Mouse (Mus musculus) thymus, postnatal 36 days (tissue): Measurements from ENCODE around the gene Tmem213.

Experiments used
- DNase-seq, 2 experiments: peaks; one replicate each; pipeline ENCODE4 v3.0.0; 2022; ENCODE audit warnings: mixed read lengths in 2 of 2

Gene Tmem213

DNA sequence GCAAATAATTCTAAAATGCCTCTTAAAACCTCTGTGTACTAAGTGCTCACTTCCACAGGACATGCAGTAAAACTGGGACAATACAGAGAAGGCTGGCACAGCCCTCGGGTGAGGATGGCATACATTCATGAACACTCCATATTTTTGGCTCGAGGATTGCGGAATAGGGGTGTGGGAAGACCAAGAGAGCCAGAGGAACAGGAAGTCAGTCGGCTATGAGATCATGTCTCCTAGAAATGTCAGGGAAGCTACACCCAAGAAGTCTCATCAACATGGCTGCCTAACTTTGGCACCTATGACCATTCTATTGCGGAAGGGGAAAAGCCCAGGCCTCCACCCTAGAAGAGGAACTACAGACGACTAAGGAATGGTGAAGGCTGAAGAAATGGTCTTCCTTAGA, 9.3 kb downstream of the Tmem213 start:
- DNase-seq = no peak

DNA sequence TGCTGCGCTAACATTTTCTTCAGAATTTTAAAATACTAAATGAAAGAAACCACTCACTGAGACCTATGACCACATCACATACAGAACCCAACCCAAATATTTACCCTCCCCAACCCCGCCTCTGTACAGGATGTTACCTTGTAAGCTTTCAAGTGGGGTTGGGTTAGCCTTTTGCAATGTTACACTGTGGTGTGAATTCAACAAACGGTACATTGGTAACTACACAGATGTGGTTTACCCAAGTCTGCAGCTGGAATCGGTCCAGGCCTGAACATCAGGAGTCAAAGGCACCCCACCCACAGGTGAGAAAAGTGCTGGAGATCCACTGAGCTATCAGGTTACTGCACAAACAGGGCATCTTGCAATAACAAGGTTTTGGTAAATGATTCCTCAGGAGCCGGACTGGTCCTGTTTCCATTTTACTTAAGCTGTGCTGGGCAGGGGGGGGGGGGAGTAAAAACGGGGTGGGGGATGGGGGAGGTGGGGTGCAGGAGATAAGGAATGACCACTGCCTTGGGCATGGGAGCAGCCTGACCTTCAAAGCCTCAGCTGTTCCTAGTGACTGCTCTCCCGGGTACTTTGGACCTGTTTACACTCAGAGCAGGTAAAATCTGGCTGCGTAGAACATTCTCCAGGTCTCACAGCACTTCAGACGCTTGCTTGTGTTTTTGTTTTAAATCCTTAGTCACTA, 11.8 kb downstream of the Tmem213 start:
- DNase-seq = peak; percentile 11 to 24

DNA sequence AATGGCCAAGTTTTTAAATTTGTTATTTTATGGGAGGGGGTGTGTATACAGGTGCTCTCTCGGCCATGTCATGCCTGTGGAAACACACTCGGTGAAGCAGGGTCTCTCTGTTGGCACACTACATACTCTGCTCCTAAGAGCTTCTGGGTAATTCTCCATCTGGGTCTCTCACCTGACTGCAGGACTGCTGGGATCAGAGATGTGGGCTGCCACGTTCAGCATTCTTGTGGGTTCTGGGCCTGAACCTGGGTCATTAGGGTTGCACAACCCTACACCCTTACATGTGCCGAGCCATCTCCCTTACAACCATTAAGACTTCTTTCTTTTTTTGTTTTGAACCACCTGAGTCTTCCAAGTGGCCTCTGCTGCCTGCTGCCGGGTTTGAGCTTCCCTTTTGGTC, 12.8 kb downstream of the Tmem213 start:
- DNase-seq = no peak

DNA sequence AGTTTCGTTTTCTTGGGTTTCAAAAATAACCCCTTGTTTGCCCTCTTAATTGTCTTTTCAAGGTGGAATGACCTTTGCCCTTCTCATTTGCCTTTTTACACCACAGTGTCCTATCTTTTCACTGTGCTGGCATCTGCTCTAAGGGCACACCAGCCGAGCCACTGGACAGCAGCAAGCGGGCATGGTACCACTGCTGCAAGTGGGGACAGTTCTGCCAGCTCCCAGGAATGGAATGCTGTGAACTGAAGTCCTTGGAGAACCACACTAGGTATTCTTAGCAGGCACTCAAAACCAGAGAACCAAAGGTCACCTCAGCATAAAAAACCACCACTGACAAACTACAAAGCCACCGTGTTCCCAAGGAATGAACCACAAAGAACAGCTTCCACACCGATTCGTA, 13.7 kb downstream of the Tmem213 start:
- DNase-seq = no peak

DNA sequence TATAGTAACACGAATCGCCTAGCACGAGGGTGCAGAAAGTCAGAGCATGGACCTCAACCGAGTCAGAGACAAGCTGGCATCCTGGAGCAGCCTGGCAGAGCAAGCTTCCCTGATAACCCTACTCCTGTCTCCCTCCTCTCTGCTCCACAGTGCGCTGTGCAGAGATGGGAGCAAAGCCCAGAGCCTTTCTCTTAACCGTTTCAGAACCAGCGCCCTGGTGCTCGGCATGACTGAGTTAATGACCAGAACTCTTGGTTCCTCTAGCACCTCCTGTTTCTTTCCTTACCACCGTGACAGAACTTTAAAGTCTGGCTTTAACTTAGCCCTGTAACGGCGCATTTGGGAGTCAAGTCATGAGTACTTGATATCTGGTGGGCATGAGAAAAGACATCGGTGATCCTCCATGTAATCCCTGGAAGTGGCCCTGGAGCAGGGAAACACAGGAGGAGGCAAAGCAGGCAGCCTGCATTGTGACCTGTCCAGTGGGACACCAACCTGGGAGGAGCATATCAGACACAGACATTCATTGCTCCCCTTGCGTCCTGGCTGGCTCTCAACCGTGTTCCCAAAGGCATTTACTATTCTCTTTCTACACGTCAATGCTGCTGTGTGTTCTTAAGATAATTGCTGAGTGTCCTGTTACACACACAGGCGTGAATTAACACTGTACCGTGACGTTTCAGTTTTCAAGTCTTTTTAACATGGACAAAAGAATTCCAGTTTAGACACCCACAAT, 14.6 kb downstream of the Tmem213 start:
- no peak for DNase-seq

DNA sequence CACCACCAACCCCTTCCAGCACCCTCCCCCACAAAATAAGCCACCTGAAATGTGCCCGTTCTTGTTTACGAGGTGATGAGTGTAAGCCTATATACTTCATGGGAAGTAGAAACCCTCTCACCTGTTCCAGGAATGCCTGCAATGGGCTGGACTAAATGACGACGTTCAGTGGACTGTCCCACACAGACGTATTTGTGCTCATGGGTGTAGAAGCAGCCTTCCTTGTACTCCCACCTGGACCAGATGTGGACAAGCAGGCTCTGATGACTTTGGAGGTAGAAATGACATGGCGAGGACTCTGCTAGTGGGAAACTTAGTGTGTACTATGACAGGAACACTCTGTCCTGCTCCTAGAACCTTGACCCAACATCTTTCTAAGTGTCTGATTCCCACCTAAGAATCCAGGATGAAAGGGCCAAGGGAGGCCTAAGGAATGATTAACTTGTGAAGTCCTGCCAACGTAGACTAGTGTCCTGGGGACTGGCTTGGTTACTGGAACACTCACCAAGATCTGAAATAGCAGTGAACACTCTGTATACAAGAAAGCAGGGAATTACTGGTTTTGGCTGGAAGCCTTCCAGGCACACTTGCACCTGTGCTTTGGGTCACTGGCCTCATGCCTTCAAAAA, 15.3 kb downstream of the Tmem213 start, which contains the start of gene Atp6v0a4:
TSS of gene Atp6v0a4 (minus strand) at position 380 of the 629 bp plus-strand sequence.
- DNase-seq = no peak

DNA sequence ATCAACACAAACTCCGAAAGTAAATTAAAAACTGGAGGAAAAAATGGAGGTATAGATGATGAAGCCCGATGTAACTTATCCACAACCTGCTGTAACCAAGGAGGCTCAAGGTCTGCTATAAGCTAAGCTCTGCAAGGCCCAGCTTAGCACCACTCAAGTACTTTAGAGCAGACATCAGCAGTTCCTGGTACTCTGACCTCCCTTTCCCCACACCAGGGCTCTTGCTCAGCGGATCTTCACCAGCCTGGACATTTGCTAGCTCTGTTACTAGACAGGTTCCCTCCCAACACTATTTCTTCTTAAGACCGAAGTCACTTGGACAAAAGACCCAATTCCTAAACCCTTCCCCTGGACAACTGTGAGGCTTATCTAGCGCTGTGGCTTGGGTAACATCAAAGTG, 15.8 kb downstream of the Tmem213 start:
- no peak for DNase-seq

DNA sequence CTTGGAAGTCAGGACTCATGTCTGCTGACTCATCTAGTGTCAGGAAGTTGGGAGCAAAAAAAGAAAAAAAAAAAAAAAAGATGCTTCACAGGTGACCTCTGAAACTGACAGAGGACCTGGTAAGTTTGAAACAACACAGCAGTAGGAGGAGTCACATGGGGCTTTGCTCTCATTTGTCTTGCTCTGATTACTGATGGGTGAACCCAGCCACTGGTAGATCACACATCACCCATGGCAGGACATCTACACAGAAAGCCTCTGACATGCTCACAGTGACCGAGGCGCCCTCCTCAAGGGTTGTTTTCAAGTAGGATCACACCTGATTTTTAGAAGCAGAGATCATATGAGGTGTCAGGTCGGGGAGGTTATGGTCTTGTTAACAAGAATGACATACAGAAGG, 16.4 kb downstream of the Tmem213 start:
- DNase-seq = no peak

DNA sequence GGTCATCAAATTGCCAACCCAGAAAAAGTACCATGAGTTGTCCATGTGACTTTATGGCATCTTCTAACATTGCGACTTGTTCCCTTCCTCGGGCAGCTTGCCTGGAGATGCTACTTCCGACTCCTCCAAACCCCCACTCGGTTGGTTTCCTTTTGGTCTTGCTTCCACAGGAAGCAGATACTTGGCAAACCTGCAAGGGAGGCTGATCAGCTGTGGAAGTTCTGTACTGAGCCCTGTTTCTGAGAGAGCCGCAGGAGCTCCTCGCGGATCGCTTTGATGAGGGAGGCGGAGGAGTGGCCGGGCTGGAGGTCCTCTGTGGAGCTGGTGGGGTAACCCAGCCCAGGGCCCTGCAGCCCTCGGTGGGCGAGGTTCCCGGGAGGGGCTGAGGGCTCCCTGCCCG, 19.1 kb downstream of the Tmem213 start:
- DNase-seq = no peak

DNA sequence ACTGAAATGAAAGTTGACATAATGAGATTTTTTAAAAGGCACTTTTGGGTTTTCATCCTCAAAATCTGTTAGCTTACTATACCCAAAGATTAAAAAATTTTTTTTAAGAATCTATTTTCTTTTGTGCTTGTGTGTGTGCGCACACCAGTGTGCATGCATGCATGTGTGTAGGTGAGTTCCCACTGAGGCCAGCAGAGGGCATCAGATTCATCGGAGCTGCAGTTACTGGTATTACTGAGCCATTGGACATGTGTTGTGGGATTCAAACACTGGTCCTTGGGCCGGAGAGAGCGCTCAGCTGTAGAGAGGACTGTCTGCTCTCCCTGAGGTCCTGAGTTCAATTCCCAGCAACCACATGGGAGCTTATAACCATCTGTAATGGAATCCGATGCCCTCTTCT, 20.8 kb downstream of the Tmem213 start:
- no peak for DNase-seq

DNA sequence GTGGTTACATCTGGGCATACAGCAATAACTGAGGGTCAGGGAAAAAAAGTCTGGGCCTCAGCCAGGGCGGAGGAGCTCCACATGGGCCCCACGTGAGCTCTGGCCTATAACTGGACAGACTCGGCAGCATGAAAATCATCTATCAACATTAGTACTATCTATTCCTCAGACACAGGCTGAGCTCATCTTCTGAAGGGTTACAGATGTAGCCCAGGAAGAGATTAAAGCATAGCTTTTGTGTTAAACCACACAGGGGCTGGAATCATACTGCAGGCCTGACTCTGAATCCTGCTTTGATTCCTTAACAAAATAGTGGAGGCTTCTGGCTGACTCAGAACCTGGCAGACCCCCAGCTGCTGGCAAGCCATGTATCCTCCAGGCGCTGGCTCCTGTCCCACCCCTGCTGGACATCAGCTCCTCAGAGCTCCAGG, 22.8 kb downstream of the Tmem213 start:
- DNase-seq = no peak

DNA sequence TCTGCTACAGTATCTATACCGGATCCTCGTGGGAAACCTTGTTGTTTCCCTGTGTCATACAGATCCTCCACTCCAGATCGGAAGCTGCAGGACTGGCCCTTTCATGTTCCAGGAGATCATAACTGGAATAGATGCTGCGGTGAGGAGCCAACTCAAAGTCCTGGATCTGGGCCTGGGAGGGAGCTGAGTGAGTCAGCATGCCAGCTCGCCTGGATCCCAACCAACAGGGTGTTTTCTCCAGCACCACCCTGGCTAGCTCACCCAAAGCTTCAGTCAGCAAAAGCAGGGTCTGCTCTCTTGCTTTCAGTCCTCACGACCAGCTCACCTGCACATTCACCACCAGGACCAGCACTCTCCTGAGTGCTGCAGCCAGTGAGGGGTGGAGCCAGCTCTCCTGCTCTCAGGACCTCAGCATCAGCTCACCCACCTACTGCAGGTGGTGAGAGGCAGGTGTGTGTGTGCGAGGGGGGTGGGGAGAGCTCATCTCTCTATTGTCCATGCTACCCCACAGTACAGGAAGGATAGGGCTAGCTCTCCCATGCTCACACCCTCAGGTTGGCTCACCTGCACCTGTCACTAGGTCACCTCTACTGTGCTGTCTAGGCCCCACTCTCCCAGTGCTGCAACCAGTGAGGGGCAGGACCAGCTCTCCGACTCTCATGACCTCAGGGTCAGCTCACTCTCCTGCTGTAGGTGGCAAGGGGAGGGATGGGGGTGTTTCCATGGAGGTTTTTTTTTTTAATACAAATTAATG, 25.9 kb downstream of the Tmem213 start:
- DNase-seq = no peak

DNA sequence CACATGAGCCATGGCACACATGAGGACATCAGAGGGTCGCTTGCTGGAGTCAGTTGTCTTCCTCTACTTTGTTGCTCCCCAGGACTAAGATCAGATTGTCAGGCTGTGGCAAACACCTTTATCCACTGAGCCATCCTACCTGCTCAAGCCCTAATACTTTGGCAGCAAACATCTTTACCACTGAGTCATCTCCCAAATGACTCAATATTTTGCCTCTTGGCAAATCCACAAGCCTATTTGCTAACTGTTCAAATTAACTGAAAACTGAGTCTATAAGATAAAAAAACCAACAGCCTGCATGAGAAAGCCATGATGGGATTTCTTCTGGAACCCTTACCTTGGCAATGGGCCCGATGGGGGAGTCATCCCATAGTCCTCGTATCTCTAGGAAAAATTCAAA, 30.0 kb downstream of the Tmem213 start:
- no peak for DNase-seq

DNA sequence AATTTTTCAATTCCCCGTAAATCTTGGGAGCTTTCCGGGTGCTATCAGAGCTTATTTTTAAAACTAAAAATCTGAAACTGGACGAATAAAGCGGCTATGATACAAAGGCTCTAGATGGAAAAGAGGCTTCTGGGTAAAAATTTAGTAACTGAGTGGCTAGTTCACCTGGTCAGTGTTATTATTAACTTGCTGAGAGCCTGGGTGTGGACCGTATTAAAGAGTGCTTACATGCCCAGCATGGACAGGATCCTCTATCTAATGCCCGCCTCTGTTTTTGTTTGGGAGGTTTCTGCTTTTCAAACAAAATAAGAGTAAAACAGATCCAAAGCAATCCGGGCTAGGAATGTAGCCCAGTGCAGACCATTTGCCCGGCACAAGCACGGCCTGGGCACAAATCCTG, 31.3 kb downstream of the Tmem213 start:
- no peak for DNase-seq

DNA sequence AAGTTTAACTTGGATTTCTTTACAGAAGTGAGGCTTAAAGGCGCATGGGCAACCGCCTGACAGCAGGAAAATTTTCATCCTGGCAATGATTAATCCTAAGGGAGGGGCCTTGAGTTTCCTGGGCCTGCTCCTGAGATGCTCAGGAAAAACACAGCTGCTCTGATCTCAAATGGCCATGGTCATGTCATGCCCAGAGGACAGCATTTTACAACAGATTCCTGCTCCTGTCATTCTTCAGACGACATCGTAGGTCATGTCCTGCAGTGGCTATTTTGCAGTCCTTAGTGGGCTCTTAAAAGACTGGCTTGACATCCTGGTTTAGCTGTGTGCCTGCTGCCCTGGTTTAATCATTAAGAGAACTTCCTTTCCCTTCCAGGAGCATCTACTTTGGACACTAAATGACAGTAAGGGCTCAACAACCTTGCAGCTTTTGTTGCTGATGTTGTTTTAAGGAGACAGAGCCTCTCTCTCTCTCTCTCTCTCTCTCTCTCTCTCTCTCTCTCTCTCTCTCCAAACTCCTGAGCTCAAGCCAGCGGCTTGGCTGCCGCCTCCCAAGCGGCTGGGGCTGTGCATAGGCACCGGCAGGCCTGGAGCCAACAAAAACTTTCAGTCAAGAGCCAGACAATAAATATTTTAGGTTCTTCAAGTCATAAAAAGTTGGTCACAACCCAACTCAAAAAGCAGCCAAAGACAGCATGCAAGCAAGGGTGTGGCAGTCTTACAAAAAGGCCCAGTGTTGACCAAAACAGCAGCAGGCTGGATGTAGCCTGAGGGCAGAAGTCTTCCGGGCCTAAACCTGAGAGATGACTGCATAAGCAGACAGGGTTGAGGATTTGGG, 35.3 kb downstream of the Tmem213 start:
- no peak for DNase-seq

DNA sequence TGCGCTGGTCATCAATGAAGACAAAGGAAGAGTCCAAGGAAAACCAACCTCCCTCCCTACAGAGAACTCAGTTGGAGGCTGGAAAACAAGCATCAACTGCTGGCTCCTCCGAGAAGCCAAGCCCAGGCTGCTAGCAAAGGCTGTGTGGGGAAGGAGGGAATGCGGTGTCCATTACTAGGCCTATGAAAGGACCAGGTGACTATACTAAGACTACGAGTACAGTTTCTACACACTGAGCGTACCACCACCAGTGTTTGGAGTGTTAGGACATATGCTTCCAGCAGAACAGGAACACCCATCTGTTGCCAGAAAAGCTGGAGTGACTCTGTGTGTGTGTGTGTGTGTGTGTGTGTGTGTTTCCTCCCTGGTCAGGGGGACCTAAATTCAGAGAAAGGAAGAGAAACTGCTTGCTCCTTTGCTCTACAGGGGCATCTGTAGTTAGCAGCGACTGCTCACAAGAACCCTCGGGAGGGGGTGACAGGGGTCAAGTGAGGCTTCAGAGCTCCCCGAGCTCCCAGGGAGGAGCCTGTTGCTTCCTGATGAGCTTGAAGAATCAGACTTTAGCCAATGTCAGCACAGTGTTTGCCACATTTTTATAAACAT, 36.5 kb downstream of the Tmem213 start:
- no peak for DNase-seq

DNA sequence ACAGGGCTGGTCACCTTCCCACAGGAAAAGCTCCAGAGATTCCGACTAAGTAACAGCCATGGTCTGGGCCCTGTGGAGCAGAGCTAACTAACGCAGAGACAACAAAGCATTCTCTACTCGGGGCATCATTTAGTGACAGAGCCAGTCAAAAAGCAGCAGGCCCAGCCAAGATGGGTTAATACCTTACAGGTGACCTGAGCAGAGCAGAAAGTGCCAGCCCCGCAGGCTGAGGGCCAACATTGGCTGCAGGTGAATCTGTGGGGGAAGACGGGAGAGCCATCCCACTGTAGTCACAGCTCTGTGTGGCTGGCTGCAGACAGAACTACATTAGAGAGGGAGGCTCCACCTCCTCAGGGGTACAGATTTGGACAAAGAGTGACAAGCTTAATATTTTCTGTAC, 38.2 kb downstream of the Tmem213 start:
- DNase-seq = no peak

DNA sequence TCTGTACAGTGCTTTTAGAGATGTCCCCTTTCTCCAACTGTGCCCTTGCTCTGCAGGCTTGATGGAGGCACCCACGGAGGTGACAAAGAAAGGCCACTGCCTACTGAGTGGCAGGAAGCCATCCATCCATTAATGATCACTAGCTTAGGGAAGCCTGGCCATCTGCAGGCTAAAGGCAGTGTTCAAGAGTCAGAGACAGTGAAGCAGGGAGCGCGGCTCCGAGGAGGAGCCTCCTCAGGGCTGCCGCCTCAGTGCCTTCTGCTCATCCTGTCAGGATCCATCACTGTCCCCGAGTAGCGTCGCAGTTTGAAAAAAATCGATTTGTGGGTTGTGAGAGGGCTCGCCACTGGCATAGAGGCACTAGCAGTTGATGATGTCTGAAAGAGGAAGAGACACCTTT, 39.6 kb downstream of the Tmem213 start:
- DNase-seq = no peak

DNA sequence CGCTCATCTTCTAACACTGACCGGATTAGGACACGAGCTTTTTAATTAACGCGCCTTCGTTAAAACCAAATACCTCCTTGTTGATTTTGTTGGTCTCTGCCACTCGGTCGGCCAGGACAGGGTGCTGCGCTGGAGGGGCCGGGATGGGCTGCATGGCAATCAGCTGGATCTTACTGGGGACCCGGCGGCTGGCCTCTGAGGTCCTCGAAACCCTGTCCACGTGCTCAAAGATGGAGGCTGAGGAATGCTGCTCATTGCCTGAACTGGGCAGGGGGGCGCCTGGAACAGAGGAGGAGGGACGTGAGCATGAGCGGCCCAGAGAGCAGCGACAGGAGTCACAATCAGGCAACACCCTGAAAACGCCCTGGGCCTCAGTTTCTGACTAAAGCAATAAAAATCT, 40.4 kb downstream of the Tmem213 start:
- DNase-seq = no peak

DNA sequence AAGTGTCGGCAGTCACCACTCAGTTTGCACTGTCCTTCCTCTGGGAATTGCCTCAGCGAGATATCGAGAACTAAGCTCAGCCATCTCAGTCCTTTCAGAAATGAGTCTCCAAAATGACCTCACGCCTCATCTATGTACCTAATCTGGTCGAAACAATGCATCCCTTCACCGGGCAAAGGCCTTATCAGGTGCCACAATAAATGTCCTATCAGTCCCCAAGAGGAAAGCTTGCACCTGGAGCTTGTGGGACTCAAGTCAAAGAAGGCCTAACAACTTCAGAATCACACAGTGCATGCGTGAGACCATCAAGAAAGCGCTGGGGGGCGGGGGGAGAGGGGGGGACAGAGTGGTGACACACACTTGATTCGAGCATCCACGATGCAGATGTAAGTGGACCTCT, 43.2 kb downstream of the Tmem213 start:
- no peak for DNase-seq

DNA sequence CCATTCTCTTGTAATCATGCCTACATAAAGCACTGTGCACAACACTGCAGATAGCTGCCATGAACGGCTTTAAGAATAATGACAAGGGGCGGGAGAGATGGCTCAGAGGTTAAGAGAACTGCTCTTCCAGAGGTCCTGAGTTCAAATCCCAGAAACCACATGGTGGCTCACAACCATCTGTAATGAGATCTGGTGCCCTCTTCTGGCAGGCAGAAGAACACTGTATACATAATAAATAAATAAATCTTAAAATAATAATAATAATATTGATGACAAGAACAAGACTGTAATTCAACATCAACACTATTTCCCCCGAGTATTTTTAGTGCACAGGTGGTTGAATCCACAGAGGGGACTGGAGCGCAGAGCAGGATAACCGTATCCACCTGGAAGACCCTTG, 47.1 kb downstream of the Tmem213 start:
- no peak for DNase-seq

DNA sequence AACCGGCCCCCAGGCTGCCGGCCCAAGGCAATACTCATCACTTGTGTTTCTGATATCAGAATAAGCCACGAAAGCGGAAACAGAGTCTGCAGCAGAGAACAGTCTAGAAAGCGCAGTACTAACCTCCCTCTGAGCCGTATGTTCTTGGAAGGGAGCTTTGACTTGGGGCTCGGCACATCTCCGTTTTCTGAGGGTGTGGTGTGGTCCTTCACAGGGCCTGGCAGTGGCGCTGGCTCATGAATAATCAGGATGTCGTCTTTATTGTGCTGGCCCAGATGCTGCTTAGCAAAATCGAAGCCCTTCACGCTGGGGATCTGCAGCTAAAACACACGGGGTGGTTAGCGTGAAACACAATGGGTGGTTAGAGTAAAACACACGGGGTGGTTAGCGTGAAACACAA, 48.9 kb downstream of the Tmem213 start:
- DNase-seq = no peak
